Mouse (Mus musculus): ENCODE data around the gene Slc17a5. TPM values are rescaled to one million over a fixed set of nuclear protein-coding genes. Genes with fewer than 3 reads are reported as not detected.

Gene Slc17a5
- total RNA-seq (2014; fragmentation: Nextera tagmentation) (8.6 and 11.6 TPM in 2 replicates), total RNA-seq (2017) (6.4 and 8.6 TPM in 2 replicates), polyA plus RNA-seq (2012) (1.0 and 1.5 TPM in 2 replicates)

DNA sequence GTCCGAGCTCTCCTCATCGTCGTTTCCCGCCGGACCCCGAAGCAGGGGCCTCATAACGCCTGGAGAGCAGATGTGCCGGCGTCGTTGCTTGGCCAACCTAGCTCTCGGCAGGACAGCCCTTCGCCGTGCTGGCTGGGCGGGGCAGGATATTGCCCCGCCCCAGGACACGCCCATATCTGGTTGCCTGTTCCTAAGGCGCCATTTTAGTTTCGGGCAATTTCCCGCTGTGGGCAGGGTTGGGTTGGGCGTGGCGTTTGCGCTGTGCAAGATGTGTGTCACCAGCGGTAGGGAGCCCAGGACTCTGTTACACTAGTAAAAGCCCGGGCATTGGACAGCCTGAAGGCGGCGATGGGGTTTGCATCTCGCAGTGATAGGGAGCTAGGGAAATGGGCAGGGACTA lies at the start of gene Slc17a5:
Gene Slc17a5, minus strand, starts transcription at position 128 of the 400 bp plus-strand sequence.
- TF ChIP-seq GATA1 (IDR thresholded peaks at IDR 0.05; ENCODE audit: borderline replicate concordance, low read length) (no peak), POLR2AphosphoS5 (IDR thresholded peaks at IDR 0.05; ENCODE audit: insufficient replicate concordance, low read depth, low read length) (no peak), GATA2 (IDR thresholded peaks at IDR 0.05; ENCODE audit: borderline replicate concordance, low read depth, low read length) (no peak), TAL1 (conservative IDR thresholded peaks at IDR 0.05; ENCODE audit: low read depth, low read length) (no peak), CTCF (IDR thresholded peaks at IDR 0.05; ENCODE audit: low read depth, low read length) (no peak)
- H3K4me3 ChIP-seq (ENCODE audit: low read depth, low read length): peak within 1 kb of the TSS; percentile 83
- no peaks in the 10 kb centered on the region for H3K27me3 ChIP-seq (ENCODE audit: insufficient read depth, low read length)
- peaks cover 18% of the 10 kb centered on the region for H3K36me3 ChIP-seq (replicated peaks)
- peak; percentile 92 for ATAC-seq (ENCODE audit: extremely low read depth, insufficient number of reproducible peaks, low FRiP score, poor library complexity, severe bottlenecking)
- H3K4me1 ChIP-seq (ENCODE audit: insufficient read depth, low read depth, low read length): peaks cover 41% of the 10 kb centered on the region
- no peaks in the 10 kb centered on the region for H3K9me3 ChIP-seq (replicated peaks)
- DNase-seq (ENCODE audit: low spot score): peak; percentile 87

DNA sequence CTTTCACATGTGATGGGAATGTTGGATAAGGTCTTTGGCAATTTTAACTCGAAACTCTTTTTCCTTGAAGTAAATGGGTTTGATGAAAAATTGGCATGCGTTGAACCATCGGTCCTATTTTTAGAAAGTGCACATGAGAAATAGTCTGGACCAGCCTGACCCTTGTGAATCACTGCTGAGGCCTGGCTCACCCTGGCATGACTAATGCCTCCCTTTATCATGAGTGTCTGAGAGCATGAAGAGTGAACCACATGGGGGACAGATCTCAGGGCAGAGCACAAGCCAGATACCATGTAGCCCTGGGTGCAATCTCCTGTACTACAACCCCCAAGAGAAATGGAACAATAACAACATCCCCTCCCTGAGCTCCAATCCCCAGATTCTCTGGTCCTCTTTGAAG lies 46.1 kb upstream of the Slc17a5 start:
- peaks cover 68% of the 10 kb centered on the region for H3K4me1 ChIP-seq (ENCODE audit: insufficient read depth, low read depth, low read length)
- TF ChIP-seq TAL1 (conservative IDR thresholded peaks at IDR 0.05; ENCODE audit: low read depth, low read length) (no peak), GATA1 (IDR thresholded peaks at IDR 0.05; ENCODE audit: borderline replicate concordance, low read length) (no peak), POLR2AphosphoS5 (IDR thresholded peaks at IDR 0.05; ENCODE audit: insufficient replicate concordance, low read depth, low read length) (no peak), GATA2 (IDR thresholded peaks at IDR 0.05; ENCODE audit: borderline replicate concordance, low read depth, low read length) (no peak), CTCF (IDR thresholded peaks at IDR 0.05; ENCODE audit: low read depth, low read length) (no peak)
- ATAC-seq (ENCODE audit: extremely low read depth, insufficient number of reproducible peaks, low FRiP score, poor library complexity, severe bottlenecking) (no peak), DNase-seq (ENCODE audit: low spot score) (no peak)
- no peaks in the 10 kb centered on the region for H3K27me3 ChIP-seq (ENCODE audit: insufficient read depth, low read length)
- no peak overlapping the region for H3K4me3 ChIP-seq (ENCODE audit: low read depth, low read length)
- no peaks in the 10 kb centered on the region for H3K9me3 ChIP-seq (replicated peaks)
- peaks cover 3% of the 10 kb centered on the region for H3K36me3 ChIP-seq (replicated peaks)

DNA sequence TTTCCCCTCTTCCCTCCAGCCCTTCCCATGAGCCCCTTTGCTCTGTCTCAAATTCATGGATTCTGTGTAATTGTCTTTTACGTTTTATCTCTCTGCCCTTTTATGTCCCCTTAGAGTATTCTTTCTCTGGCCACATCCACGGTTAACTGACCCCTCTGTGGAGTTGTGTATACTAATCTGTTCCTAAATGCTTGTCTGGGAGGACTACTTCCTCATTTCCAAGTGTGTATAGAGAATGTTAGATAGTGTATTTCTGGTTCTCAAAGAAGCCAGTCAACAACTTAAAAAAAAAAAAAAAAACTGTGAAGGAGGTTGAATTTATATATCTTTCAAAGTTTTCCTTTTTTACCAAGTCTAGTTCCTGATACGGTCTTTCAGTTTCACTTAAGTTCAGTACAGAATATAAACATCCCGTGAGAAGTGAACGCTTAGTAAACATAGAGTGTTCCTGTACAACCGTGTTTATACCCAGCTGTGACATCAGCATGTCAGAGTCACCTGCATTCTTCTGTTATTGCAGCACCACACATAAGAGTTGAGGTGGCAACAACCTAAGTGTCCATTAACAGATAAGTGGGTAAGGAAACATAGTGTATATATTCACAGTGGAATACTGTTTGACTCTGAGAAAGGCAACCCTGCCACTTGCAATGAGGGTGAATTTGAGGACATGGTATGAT lies 44.1 kb upstream of the Slc17a5 start:
- H3K4me1 ChIP-seq (ENCODE audit: insufficient read depth, low read depth, low read length): peaks cover 49% of the 10 kb centered on the region
- DNase-seq (ENCODE audit: low spot score) (no peak), ATAC-seq (ENCODE audit: extremely low read depth, insufficient number of reproducible peaks, low FRiP score, poor library complexity, severe bottlenecking) (no peak)
- no peaks in the 10 kb centered on the region for H3K27me3 ChIP-seq (ENCODE audit: insufficient read depth, low read length)
- no peak for TF ChIP-seq CTCF (IDR thresholded peaks at IDR 0.05; ENCODE audit: low read depth, low read length)
- no peak for TF ChIP-seq GATA1 (IDR thresholded peaks at IDR 0.05; ENCODE audit: borderline replicate concordance, low read length)
- TF ChIP-seq TAL1 (conservative IDR thresholded peaks at IDR 0.05; ENCODE audit: low read depth, low read length): no peak
- no peak for TF ChIP-seq POLR2AphosphoS5 (IDR thresholded peaks at IDR 0.05; ENCODE audit: insufficient replicate concordance, low read depth, low read length)
- no peak for TF ChIP-seq GATA2 (IDR thresholded peaks at IDR 0.05; ENCODE audit: borderline replicate concordance, low read depth, low read length)
- no peaks in the 10 kb centered on the region for H3K9me3 ChIP-seq (replicated peaks)
- H3K36me3 ChIP-seq (replicated peaks): no peaks in the 10 kb centered on the region
- H3K4me3 ChIP-seq (ENCODE audit: low read depth, low read length): no peak overlapping the region

DNA sequence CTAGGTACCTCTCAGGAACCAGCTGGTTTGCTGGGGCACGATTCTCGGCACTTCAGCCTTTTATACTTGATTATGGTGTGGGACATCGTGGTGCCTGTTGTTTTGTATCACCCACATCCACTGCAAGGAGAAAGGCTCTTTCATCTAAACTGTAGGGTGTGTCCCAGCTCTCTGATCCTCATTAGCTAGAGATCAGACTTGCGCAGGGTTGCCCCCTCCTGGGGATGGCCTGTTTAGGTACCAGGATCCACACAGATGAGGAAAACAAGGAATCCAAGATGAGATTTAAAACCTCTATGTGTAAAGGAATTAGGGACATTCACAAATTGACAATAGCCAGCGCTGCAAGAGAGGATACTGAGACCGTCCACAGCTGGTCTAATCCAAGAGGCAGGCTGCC lies 42.1 kb upstream of the Slc17a5 start:
- no peak for ATAC-seq (ENCODE audit: extremely low read depth, insufficient number of reproducible peaks, low FRiP score, poor library complexity, severe bottlenecking)
- DNase-seq (ENCODE audit: low spot score): no peak
- Histone ChIP-seq H3K4me3 (ENCODE audit: low read depth, low read length) (no peak overlapping the region), H3K36me3 (replicated peaks) (no peaks in the 10 kb centered on the region), H3K9me3 (replicated peaks) (no peaks in the 10 kb centered on the region), H3K27me3 (ENCODE audit: insufficient read depth, low read length) (no peaks in the 10 kb centered on the region), H3K4me1 (ENCODE audit: insufficient read depth, low read depth, low read length) (peaks cover 31% of the 10 kb centered on the region)
- no peak for TF ChIP-seq GATA2 (IDR thresholded peaks at IDR 0.05; ENCODE audit: borderline replicate concordance, low read depth, low read length)
- no peak for TF ChIP-seq CTCF (IDR thresholded peaks at IDR 0.05; ENCODE audit: low read depth, low read length)
- no peak for TF ChIP-seq GATA1 (IDR thresholded peaks at IDR 0.05; ENCODE audit: borderline replicate concordance, low read length)
- TF ChIP-seq TAL1 (conservative IDR thresholded peaks at IDR 0.05; ENCODE audit: low read depth, low read length): no peak
- no peak for TF ChIP-seq POLR2AphosphoS5 (IDR thresholded peaks at IDR 0.05; ENCODE audit: insufficient replicate concordance, low read depth, low read length)

DNA sequence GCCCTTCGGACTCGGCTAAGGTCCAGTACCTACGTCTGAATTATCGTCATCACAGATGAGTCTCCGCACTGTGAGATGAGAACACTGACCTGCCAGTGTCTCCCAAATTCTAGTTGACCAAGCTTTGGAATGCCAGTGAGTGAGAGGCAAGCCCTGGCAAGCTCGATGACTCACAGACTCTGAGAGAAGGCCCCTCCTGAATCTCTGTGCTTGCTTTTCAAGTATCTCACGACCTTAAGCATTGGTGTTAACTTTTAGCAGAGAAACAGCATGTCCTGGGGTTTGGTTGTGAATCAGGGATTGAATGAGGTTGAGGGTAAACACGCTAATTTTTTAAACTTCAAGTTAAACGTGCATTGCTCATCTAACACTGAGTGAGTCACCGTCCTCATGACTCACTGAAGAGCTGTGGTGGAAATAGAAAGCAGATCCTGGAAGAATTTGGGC lies 35.5 kb upstream of the Slc17a5 start:
- Histone ChIP-seq H3K9me3 (replicated peaks) (no peaks in the 10 kb centered on the region), H3K27me3 (ENCODE audit: insufficient read depth, low read length) (peaks cover 3% of the 10 kb centered on the region; the same call in 1 of the 2 replicates), H3K36me3 (replicated peaks) (no peaks in the 10 kb centered on the region), H3K4me3 (ENCODE audit: low read depth, low read length) (no peak overlapping the region), H3K4me1 (ENCODE audit: insufficient read depth, low read depth, low read length) (peaks cover 12% of the 10 kb centered on the region)
- TF ChIP-seq GATA2 (IDR thresholded peaks at IDR 0.05; ENCODE audit: borderline replicate concordance, low read depth, low read length) (no peak), CTCF (IDR thresholded peaks at IDR 0.05; ENCODE audit: low read depth, low read length) (no peak), TAL1 (conservative IDR thresholded peaks at IDR 0.05; ENCODE audit: low read depth, low read length) (no peak), GATA1 (IDR thresholded peaks at IDR 0.05; ENCODE audit: borderline replicate concordance, low read length) (no peak), POLR2AphosphoS5 (IDR thresholded peaks at IDR 0.05; ENCODE audit: insufficient replicate concordance, low read depth, low read length) (no peak)
- DNase-seq (ENCODE audit: low spot score) (no peak), ATAC-seq (ENCODE audit: extremely low read depth, insufficient number of reproducible peaks, low FRiP score, poor library complexity, severe bottlenecking) (no peak)

DNA sequence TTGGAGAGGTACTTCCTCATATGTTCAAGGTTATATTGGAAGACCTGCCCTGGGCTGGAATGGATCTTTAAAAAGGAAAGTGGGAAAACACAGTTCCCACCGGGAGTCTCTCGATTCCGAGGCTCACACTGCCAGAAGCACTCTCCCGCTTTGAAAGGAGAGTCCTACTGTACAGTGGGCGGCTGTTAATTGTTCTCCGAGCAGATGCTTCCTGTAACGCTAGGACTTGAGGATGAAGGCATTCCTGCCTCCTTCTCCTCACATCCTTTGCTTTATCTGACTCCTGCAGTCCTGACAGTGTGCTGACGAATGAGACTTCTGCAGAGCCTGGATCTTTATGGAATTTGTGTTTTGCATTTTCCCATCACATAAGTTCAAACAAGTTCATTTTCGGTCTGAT lies 31.4 kb upstream of the Slc17a5 start:
- no peaks in the 10 kb centered on the region for H3K36me3 ChIP-seq (replicated peaks)
- peaks cover 19% of the 10 kb centered on the region for H3K4me1 ChIP-seq (ENCODE audit: insufficient read depth, low read depth, low read length)
- ATAC-seq (ENCODE audit: extremely low read depth, insufficient number of reproducible peaks, low FRiP score, poor library complexity, severe bottlenecking): no peak
- H3K4me3 ChIP-seq (ENCODE audit: low read depth, low read length): no peak overlapping the region
- peaks cover 4% of the 10 kb centered on the region; the same call in 1 of the 2 replicates for H3K9me3 ChIP-seq (replicated peaks)
- peaks cover 19% of the 10 kb centered on the region for H3K27me3 ChIP-seq (ENCODE audit: insufficient read depth, low read length)
- TF ChIP-seq GATA1 (IDR thresholded peaks at IDR 0.05; ENCODE audit: borderline replicate concordance, low read length) (no peak), CTCF (IDR thresholded peaks at IDR 0.05; ENCODE audit: low read depth, low read length) (no peak), GATA2 (IDR thresholded peaks at IDR 0.05; ENCODE audit: borderline replicate concordance, low read depth, low read length) (no peak), POLR2AphosphoS5 (IDR thresholded peaks at IDR 0.05; ENCODE audit: insufficient replicate concordance, low read depth, low read length) (no peak), TAL1 (conservative IDR thresholded peaks at IDR 0.05; ENCODE audit: low read depth, low read length) (no peak)
- DNase-seq (ENCODE audit: low spot score): no peak
